8 mouse cellular contexts compared by ENCODE assay signal in the genomic region with DNA sequence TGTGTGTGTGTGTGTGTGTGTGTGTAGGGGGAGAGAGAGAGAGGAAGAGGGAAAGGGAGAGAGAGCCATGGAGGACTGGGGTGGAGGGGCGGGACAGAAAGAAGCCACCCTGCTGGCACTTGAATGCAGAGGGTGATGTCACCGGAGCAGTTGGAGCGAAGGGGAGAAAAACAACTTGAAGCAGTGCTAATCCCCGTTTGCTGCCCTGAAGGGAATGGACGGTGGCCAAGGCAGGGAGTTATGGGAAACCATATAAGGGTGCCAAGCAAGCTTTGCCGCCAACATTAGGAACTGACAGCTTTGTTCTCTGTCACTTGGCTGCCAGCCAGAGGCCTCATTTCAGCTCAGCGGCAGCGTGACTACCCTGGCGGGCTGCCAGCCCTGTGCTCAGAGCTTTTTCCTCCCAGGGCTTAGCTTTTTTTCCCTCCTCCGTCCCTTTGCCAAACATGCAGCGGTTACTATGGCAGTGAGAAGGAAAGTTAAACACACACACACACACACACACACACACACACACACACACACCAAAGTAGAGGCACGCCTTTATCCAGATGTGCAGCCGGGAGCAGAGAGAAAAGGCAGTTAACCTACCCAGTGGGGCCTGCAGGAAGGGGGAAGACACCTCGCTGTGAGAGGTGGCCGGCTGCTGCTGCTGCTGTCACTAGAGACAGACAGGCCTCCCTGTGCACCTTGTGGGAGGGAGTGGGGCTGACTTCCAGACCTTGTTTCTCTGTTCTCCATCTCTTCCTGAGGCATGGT.
DNase-seq lines count a peak whose midpoint lies in the region; ATAC-seq and TF ChIP-seq lines count a peak whose summit lies in the region.

No protein-coding gene starts in this region.

- peak overlapping the region; percentile 50 for H3K9ac ChIP-seq in heart, embryonic 15.5 days
- peak overlapping the region; percentile 0; the same call in 1 of the 2 replicates for H3K9ac ChIP-seq in liver, embryonic 14.5 days (replicated peaks)
- peak overlapping the region; percentile 3 for H3K9ac ChIP-seq in neural tube, embryonic 11.5 days (ENCODE audit: low read length)
- H3K9ac ChIP-seq in stomach, postnatal 0 days (ENCODE audit: low read length), result peak overlapping the region; percentile 51

- TF ChIP-seq CTCF in liver, embryonic 14.5 days (IDR thresholded peaks at IDR 0.05; ENCODE audit: low read depth), result no peak
- peak; percentile 15; the same call in 1 of the 2 replicates for TF ChIP-seq CTCF in stomach, postnatal 0 days (IDR thresholded peaks at IDR 0.05; ENCODE audit: low read depth)

- DNase-seq in c-Kit-positive CD71-negative TER-119-negative erythroid progenitor cells, embryonic 14.5 days (ENCODE audit: low read depth), result peak; percentile 93
- DNase-seq in forebrain, embryonic 10.5 days (ENCODE audit: extremely low spot score, low spot score), result peak; percentile 83
- DNase-seq in kidney, postnatal 25 days, result peak; percentile 100
- DNase-seq in liver, embryonic 14.5 days (ENCODE audit: low read depth in 3 of 3, low spot score in 3 of 3), result peak; percentile 62 to 72 (median 71)
- DNase-seq in neural tube, embryonic 11.5 days (ENCODE audit: low spot score), result peak; percentile 95
- DNase-seq in stomach, postnatal 0 days (ENCODE audit: low spot score), result peak; percentile 99

- whole genome bisulfite sequencing in forebrain, embryonic 10.5 days, result 1% methylated on average over 15 of the region's 15 CpGs
- under 1% methylated on average over 15 of the region's 15 CpGs for WGBS in heart, embryonic 15.5 days
- WGBS in liver, embryonic 14.5 days (ENCODE audit: insufficient replicate concordance), result under 1% methylated on average over 15 of the region's 15 CpGs
- 2% methylated on average over 15 of the region's 15 CpGs for WGBS in neural tube, embryonic 11.5 days
- WGBS in stomach, postnatal 0 days, result 2% methylated on average over 15 of the region's 15 CpGs

- H3K4me2 ChIP-seq in heart, embryonic 15.5 days, result peak overlapping the region; percentile 49
- peak overlapping the region; percentile 44 for H3K4me2 ChIP-seq in liver, embryonic 14.5 days (ENCODE audit: low read depth)
- H3K4me2 ChIP-seq in neural tube, embryonic 11.5 days (ENCODE audit: low read depth), result no peak overlapping the region; the same call in 1 of the 2 replicates
- peak overlapping the region; percentile 31 for H3K4me2 ChIP-seq in stomach, postnatal 0 days (replicated peaks; ENCODE audit: low read depth)

- H3K4me1 ChIP-seq in forebrain, embryonic 10.5 days, result peaks cover 83% of the 10 kb centered on the region
- H3K4me1 ChIP-seq in heart, embryonic 15.5 days (replicated peaks), result peaks cover 78% of the 10 kb centered on the region
- H3K4me1 ChIP-seq in liver, embryonic 14.5 days (replicated peaks; ENCODE audit: control insufficient read depth in 2 of 2, insufficient read depth in 2 of 2, low read length in 1 of 2), result peaks cover 8 to 39% of the 10 kb centered on the region in 2 experiments
- peaks cover 45% of the 10 kb centered on the region for H3K4me1 ChIP-seq in neural tube, embryonic 11.5 days (ENCODE audit: control insufficient read depth, insufficient read depth, low read length)
- H3K4me1 ChIP-seq in stomach, postnatal 0 days (replicated peaks; ENCODE audit: control insufficient read depth, insufficient read depth), result peaks cover 40% of the 10 kb centered on the region

- peak overlapping the region; percentile 34 for H3K4me3 ChIP-seq in forebrain, embryonic 10.5 days
- peak overlapping the region; percentile 9; the same call in 1 of the 2 replicates for H3K4me3 ChIP-seq in heart, embryonic 15.5 days
- peak overlapping the region in 1 of 2 experiments; percentile 23; a peak in 1 of 4 replicates for H3K4me3 ChIP-seq in liver, embryonic 14.5 days (ENCODE audit: insufficient read depth in 1 of 2, low read depth in 2 of 2, low read length in 2 of 2)
- H3K4me3 ChIP-seq in neural tube, embryonic 11.5 days (ENCODE audit: low read depth, low read length), result no peak overlapping the region
- no peak overlapping the region for H3K4me3 ChIP-seq in stomach, postnatal 0 days (ENCODE audit: low read depth, low read length)

- peak; percentile 57 for ATAC-seq in CD4-positive, CD25-positive, alpha-beta regulatory T cell, adult 4 months
- peak; percentile 85 for ATAC-seq in heart, embryonic 15.5 days (replicated peaks; ENCODE audit: insufficient number of reproducible peaks, insufficient read depth, low FRiP score, low read depth)
- peak; percentile 74 for ATAC-seq in liver, embryonic 14.5 days (ENCODE audit: insufficient read depth)
- ATAC-seq in neural tube, embryonic 11.5 days (ENCODE audit: insufficient read depth, low FRiP score, low TSS enrichment), result peak; percentile 86
- peak; percentile 91 for ATAC-seq in stomach, postnatal 0 days (ENCODE audit: low FRiP score, low TSS enrichment)

- no peaks in the 10 kb centered on the region for H3K9me3 ChIP-seq in forebrain, embryonic 10.5 days
- no peaks in the 10 kb centered on the region for H3K9me3 ChIP-seq in heart, embryonic 15.5 days (replicated peaks)
- no peaks in the 10 kb centered on the region for H3K9me3 ChIP-seq in liver, embryonic 14.5 days (ENCODE audit: control insufficient read depth, low read length)
- H3K9me3 ChIP-seq in neural tube, embryonic 11.5 days (ENCODE audit: control insufficient read depth, low read length), result no peaks in the 10 kb centered on the region
- H3K9me3 ChIP-seq in stomach, postnatal 0 days (ENCODE audit: control insufficient read depth, low read length), result no peaks in the 10 kb centered on the region

- H3K27me3 ChIP-seq in forebrain, embryonic 10.5 days (ENCODE audit: poor library complexity, severe bottlenecking), result peaks cover 20% of the 10 kb centered on the region; the same call in 1 of the 2 replicates
- H3K27me3 ChIP-seq in heart, embryonic 15.5 days, result no peaks in the 10 kb centered on the region
- no peaks in the 10 kb centered on the region for H3K27me3 ChIP-seq in liver, embryonic 14.5 days (ENCODE audit: control insufficient read depth, insufficient read depth, low read length)
- no peaks in the 10 kb centered on the region for H3K27me3 ChIP-seq in neural tube, embryonic 11.5 days (ENCODE audit: control insufficient read depth, insufficient read depth, low read length)
- no peaks in the 10 kb centered on the region for H3K27me3 ChIP-seq in stomach, postnatal 0 days (ENCODE audit: control insufficient read depth, insufficient read depth, low read length)

- peak; percentile 62 for TF ChIP-seq EP300 in liver, embryonic 14.5 days (IDR thresholded peaks at IDR 0.05; ENCODE audit: low read depth)
- TF ChIP-seq EP300 in stomach, postnatal 0 days (optimal IDR thresholded peaks at IDR 0.05), result peak; percentile 97

- H3K36me3 ChIP-seq in forebrain, embryonic 10.5 days (replicated peaks), result no peaks in the 10 kb centered on the region
- no peaks in the 10 kb centered on the region for H3K36me3 ChIP-seq in heart, embryonic 15.5 days
- H3K36me3 ChIP-seq in liver, embryonic 14.5 days (replicated peaks; ENCODE audit: control insufficient read depth, insufficient read depth, low read depth), result no peaks in the 10 kb centered on the region
- no peaks in the 10 kb centered on the region for H3K36me3 ChIP-seq in neural tube, embryonic 11.5 days (ENCODE audit: control insufficient read depth, insufficient read depth, low read length)
- no peaks in the 10 kb centered on the region for H3K36me3 ChIP-seq in stomach, postnatal 0 days (ENCODE audit: control insufficient read depth, insufficient read depth, low read length)

- H3K27ac ChIP-seq in forebrain, embryonic 10.5 days, result peak overlapping the region; percentile 91
- H3K27ac ChIP-seq in heart, embryonic 15.5 days, result peak overlapping the region; percentile 100
- H3K27ac ChIP-seq in liver, embryonic 14.5 days, result peak overlapping the region; percentile 8
- H3K27ac ChIP-seq in neural tube, embryonic 11.5 days (ENCODE audit: low read depth, low read length), result peak overlapping the region; percentile 90
- peak overlapping the region; percentile 94 for H3K27ac ChIP-seq in stomach, postnatal 0 days (replicated peaks)

Comparison
In these comparisons a context has a peak if more than half of its experiments do, and no peak if none do; other contexts are left out.
1. H3K27ac ChIP-seq: peak in every context shown above with its lines; median percentile 100 in heart, embryonic 15.5 days; 94 in stomach, postnatal 0 days; 91 in forebrain, embryonic 10.5 days; 90 in neural tube, embryonic 11.5 days; 8 in liver, embryonic 14.5 days.
2. H3K4me3 ChIP-seq: peak in forebrain, embryonic 10.5 days (single experiment) and heart, embryonic 15.5 days (single experiment); none in neural tube, embryonic 11.5 days (single experiment) and stomach, postnatal 0 days (single experiment).
3. H3K9ac ChIP-seq: peak in every context shown above with its lines; median percentile 51 in stomach, postnatal 0 days; 50 in heart, embryonic 15.5 days; 3 in neural tube, embryonic 11.5 days; 0 in liver, embryonic 14.5 days.
4. Peak in every context shown above with its lines, with median percentiles within 50 percentile points of each other: ATAC-seq and DNase-seq.